Mouse (Mus musculus): ENCODE data around the gene 4930544D05Rik. TPM values are rescaled to one million over a fixed set of nuclear protein-coding genes. Genes with fewer than 3 reads are reported as not detected.

The 4930544D05Rik gene
- total RNA-seq, 2 experiments from 2014 or later = 0.58 to 0.77 TPM

GRCm38 (mm10) chr11:70641241-70641640 lies 25.6 kb downstream of the 4930544D05Rik start:
- DNase-seq (ENCODE audit: low spot score in 2 of 2) = no peak

GRCm38 (mm10) chr11:70643051-70643450 lies 27.4 kb downstream of the 4930544D05Rik start:
- no peak for DNase-seq (ENCODE audit: low spot score in 2 of 2)

GRCm38 (mm10) chr11:70644564-70645103 lies 29.0 kb downstream of the 4930544D05Rik start:
- no peak for DNase-seq (ENCODE audit: low spot score in 2 of 2)

GRCm38 (mm10) chr11:70645461-70646258 lies 30.0 kb downstream of the 4930544D05Rik start:
- no peak for DNase-seq (ENCODE audit: low spot score in 2 of 2)

GRCm38 (mm10) chr11:70646259-70646555 lies 30.6 kb downstream of the 4930544D05Rik start:
- no peak for DNase-seq (ENCODE audit: low spot score in 2 of 2)

- peak; percentile 94 to 98 for DNase-seq (ENCODE audit: low spot score in 2 of 2)
Observed at GRCm38 (mm10) chr11:70646691-70647650, 31.3 kb downstream of the 4930544D05Rik start, which contains the start of the genes Rnf167 and Slc25a11. Rnf167 (plus strand) TSS chr11:70647235. Slc25a11 (minus strand) TSS chr11:70647479.

- DNase-seq (ENCODE audit: low spot score in 2 of 2) = no peak
Observed at GRCm38 (mm10) chr11:70647716-70648420, 32.2 kb downstream of the 4930544D05Rik start.

GRCm38 (mm10) chr11:70648512-70648911 lies 32.9 kb downstream of the 4930544D05Rik start:
- DNase-seq (ENCODE audit: low spot score in 2 of 2) = no peak

- no peak for DNase-seq (ENCODE audit: low spot score in 2 of 2)
Observed at GRCm38 (mm10) chr11:70649185-70649734, 33.6 kb downstream of the 4930544D05Rik start.

- DNase-seq (ENCODE audit: low spot score in 2 of 2) = peak in 1 of 2 experiments; percentile 13
Observed at GRCm38 (mm10) chr11:70650322-70651175, 34.9 kb downstream of the 4930544D05Rik start.

GRCm38 (mm10) chr11:70651391-70651790 lies 35.7 kb downstream of the 4930544D05Rik start:
- peak in 1 of 2 experiments; percentile 3 for DNase-seq (ENCODE audit: low spot score in 2 of 2)

GRCm38 (mm10) chr11:70652029-70652883 lies 36.6 kb downstream of the 4930544D05Rik start:
- DNase-seq (ENCODE audit: low spot score in 2 of 2) = no peak

- DNase-seq (ENCODE audit: low spot score in 2 of 2) = no peak
Observed at GRCm38 (mm10) chr11:70652884-70653344, 37.3 kb downstream of the 4930544D05Rik start.

GRCm38 (mm10) chr11:70653345-70654197 lies 37.9 kb downstream of the 4930544D05Rik start:
- DNase-seq (ENCODE audit: low spot score in 2 of 2) = no peak

- peak; percentile 52 to 79 for DNase-seq (ENCODE audit: low spot score in 2 of 2)
Observed at GRCm38 (mm10) chr11:70654198-70654922, 38.7 kb downstream of the 4930544D05Rik start, which contains the start of gene Pfn1. Pfn1 (minus strand) TSS chr11:70654644.

- peak in 1 of 2 experiments; percentile 72 for DNase-seq (ENCODE audit: low spot score in 2 of 2)
Observed at GRCm38 (mm10) chr11:70654923-70655570, 39.4 kb downstream of the 4930544D05Rik start.
